Mouse (Mus musculus) bone marrow macrophage, adult 2 months (primary cell): Measurements from ENCODE around the gene Dr1.

Experiments used
- CTCF ChIP-seq: IDR thresholded peaks from 2 replicates; pipeline ENCODE4 v1.5.1; 2012; ENCODE audit warnings: low read depth, mild to moderate bottlenecking, low read length, moderate library complexity
- POLR2A ChIP-seq: IDR thresholded peaks from 2 replicates; pipeline ENCODE4 v1.6.1; 2012; ENCODE audit warnings: mild to moderate bottlenecking, low read depth, low read length, borderline replicate concordance

- TF ChIP-seq CTCF (no peak), POLR2A (no peak)
These were observed 6.0 kb upstream of the Dr1 start for GRCm38 (mm10) chr5:108262722-108263121.
